Mouse (Mus musculus) CD8-positive naive resting alpha-beta T cell, adult 2 months (primary cell): ENCODE data around the gene Kcnd3.

Experiments used
- DNase-seq, 2 experiments: peaks; one replicate each; pipeline ENCODE4 v3.0.0; 2022; ENCODE audit warnings: low read depth in 2 of 2, low spot score in 2 of 2

Gene Kcnd3

DNA sequence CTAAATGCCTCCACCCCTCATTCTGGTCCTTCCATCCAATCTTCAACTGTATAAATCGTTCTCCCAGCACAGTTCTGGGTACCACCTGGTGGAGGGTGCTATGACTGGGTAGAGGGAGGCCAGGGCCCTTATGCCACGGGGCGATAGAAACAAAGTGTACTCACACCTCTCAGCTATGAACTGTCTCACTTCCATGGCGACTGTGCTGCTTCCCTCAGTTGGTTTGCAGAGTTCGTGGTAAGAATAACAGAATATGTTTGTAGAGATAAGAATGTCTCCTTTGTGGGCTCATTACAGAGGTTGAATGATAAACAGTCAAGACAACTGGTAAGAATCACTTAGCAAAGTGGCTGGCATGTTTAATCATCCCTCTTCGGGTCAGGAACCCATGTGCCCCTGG is 68.3 kb downstream of the Kcnd3 start:
- DNase-seq: no peak

DNA sequence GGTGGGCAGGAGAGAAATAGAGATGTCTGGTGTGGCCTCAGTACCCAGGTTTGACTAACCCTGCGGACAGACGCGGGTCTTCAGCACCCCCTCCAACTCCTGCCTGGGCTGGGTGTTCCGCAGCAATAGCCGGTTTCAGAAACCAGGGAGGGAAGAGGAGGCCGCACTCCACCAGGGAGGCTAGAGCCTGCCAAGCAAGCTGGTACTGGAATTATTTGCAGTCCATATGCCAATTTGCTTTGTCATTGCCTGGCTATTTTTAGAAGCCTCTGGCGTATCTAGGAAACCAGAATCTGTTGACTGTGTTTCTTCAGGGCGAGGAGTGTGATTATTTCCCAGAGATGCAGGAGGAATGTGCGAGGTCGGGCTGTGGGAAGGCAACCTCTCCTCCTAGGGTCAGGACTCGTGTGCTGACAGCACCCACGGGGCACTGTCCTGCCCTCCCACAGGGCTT is 69.1 kb downstream of the Kcnd3 start:
- DNase-seq: no peak

DNA sequence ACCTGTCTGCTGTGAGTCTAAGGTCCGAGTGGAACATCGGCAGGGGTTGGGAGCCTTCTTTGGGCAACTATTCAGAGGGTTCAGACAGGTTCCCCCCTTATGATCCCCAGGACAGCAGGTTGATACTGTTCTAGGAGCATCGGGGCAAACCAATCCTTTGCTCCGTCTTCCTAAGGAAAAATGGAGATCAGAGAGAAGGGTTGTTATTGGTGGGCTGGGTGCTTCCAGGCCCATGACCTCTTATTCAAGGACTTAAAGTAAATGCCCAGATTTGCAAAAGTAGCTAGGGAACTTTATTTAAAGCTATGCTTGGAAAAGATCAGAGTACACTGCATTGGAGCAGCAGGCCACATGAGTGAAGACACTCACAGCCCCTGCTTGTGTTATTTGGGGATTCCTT is 69.5 kb downstream of the Kcnd3 start:
- DNase-seq: no peak

DNA sequence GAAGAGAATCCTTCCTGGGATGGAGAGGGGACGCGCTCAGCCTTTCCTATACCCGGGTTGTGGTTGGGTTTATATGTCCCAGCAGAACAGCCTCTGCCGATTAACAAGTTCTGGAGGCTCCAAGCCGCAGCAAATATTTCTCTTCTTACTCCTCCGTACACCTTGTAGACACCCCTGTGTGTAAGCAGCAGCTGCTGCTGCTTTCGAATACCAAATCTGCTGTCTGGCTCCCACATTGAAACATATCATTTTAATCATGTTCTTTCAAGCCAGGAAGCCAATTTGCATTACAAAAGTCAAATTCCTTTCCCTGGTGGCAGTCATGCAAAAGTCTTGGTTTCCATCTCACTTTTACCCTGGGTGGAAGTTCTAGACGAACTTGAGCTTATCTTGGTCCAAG is 76.7 kb downstream of the Kcnd3 start:
- no peak for DNase-seq

DNA sequence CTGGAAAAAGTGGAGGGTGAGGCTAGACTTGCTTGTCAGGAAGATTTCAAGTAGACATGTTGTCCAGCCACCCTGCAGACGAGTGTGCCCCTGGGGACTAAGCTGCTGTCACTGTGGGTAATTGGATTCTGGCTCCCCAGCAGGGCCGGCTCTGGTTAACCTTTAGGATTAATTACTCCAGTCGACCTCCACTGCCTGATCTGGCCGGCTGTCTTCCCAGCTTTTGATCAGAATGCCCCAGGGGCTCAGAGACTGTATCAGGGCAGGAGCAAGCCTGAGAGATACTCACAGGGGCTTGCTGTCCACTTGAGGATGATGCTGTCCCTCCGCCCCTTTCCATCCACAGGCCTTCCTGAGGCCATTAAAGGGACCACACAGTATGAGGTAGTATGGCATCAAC is 77.6 kb downstream of the Kcnd3 start:
- no peak for DNase-seq

DNA sequence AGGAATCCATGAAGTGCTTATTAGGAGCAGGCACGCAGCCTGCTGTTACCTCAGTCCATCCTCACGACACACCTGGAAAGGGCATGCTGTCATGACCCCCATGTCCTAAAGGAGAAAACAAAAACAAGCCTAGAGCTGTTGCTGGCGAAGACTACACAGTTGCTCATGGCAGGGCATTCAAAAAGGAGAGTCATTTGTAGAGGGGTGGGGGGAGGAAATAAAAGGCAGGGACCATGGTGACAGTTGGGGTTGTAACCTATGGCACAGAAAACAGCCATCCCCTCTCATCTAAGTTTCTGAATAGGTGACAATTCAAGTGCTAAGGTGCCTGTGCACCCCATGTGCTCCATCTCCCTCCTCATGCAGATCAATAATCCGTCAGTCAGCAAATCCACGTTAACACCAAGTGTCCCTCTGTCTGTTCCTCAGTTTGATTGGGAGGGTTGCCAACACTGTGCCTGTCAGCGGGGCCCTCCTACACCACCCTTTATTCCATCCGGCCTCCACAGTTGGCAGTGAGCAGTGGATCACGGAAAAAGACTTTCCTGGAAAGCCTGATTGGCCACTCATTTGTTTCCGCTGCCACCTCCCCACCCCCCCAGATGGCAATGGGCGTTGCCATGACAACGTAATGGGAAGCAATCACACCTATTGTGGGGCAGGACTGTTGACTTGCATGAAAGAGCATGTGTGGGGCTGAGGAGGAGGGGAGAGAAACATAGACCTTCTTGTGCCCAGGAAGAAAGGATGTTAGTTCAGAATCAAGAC is 78.4 kb downstream of the Kcnd3 start:
- DNase-seq: no peak

DNA sequence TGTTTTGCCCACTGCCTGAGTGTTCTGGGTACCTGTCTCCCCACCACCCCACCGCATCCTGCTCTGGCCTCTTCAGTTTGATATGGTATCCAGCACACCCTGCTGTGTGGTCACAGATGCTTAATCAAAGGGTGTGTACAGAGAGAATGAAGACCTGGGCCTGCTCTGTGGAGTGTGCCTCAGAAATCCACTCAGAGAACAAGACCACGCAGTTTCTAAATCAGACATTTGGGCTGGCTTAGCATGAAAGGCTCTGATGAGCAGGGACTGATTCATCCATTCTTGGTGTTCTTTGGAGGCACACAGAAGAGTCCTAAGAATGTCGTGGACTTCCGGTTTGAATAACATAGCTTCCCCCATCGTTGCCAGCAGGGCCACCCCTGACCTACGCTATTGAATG is 86.3 kb downstream of the Kcnd3 start:
- no peak for DNase-seq

DNA sequence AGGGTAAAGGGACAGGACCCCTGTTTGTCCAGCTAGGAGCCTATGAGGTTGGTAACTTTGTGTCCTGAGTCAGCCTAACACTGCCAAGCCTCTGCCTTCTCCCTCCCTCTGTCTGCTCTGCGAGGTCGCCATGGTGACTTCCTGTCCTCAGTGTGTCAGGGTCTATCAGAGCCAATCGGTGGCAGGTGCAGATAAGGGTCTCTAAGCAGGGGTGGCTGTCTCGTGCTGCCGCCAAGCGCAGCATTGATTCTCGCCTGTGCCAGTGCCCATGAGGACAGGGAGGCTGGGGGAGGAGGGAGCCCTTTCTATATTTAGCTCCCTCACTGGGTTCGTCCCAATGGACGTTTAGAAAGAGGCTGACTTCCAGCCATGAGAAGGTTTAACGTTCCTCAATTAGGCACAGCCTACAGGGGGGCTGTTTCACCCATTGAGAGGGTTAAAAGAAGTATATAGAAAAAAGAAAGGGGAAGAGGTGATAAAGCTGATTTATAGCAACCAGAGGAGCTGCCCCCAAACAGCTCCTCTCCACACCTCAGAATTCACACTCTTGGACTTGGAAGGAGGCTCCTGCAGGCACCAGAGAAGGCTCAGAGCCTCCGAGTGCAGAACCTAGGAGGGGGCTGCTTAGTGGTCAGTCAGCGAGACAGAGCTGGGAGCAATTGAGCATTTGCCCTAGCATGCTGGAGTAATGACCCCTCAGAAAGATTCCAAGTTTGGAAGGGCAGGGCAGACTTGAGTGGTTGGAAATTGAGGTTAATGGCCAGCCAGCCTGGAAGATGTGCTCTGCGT is 86.9 kb downstream of the Kcnd3 start:
- DNase-seq: no peak

DNA sequence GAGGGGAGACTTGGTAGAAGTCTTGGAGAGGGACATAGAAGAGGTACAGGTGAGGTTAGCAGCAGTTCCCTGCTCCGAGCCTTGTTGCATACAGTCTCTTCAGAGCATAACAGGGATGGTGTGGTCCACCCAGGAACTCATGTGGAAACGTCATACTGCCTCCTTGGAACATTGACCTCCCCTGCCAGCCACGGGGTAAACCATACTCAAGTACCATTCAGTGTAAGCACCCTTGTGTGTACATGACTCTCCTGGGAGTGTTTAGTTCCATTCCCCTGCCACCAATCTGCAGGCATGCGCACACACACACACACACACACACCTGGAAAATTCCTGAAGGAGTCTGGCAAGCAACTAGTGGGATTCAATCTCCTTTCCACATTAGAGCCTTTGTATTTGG is 90.6 kb downstream of the Kcnd3 start:
- DNase-seq: no peak

DNA sequence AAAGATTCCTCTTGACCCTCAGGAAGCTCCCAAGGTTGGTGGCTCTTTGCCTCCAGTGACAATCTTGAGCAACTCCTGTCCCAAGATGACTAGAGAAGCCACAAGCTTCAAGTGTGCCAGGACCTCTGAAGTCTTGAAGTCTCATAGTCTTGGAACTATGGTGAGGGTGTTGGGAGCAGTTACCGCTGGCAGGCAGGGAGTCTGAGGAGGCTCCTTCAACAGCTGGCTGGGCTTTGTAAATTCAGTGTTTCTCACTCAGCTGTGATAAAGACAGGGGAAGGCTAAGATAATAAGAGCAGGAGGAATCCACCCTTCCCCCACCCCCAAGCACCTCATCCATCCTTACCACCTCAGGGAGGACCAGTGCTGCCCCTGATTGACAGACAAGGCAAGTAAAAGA is 92.0 kb downstream of the Kcnd3 start:
- no peak for DNase-seq

DNA sequence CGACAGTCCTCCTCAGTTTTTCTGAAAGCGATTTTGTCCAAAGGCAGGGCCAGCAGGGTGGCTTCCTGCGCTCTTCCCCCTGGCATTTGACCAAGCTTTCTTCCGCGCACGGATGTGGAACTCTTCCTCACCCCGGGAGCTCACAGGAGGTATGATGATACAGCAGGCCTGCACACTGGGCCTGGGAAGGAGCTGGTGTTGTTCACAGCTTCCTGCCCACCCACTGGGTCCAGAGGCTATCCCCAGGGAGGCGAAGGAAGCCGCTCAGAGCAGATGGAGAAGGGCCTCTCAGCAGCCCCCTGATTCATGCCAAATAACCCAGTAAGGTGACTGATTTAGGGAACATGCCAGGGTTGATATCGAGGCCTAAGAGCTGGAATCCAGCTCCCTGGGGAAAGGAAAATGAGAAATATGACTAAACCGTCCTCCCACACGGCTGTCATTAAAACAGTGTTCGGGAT is 94.5 kb downstream of the Kcnd3 start:
- DNase-seq: no peak

DNA sequence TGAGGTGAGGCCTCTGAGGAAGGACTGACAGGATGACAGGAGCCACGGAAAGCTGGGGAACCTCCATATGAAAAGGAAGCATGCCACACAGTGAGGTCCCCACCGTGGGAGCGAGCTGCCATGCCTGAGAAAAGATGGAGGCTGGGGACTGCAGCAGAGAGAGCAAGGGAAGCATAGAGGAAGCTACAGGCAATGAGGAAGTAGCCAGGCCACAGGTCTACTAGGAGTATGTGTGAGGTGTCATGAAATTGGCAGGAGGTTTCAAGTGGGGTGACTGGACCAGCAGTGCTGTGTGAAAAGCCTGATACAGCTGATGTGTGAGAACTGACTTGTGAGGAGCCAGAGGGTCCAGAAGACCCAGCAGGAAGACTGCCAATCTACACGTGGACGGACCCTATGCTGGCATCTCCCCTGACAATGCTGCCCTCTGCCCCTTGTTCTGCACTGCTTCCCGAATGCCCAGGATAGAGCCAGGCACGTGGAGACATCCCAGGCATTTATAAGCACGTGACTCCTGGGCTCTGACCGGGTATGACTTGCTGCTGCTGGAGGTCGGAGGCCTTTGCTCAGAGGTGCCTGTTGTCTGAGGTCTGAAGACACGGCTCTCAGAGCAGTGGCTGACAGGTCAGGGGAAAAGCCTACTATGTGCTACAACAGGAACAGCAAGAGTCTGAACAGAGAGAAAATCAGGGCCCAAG is 96.1 kb downstream of the Kcnd3 start:
- DNase-seq: no peak

DNA sequence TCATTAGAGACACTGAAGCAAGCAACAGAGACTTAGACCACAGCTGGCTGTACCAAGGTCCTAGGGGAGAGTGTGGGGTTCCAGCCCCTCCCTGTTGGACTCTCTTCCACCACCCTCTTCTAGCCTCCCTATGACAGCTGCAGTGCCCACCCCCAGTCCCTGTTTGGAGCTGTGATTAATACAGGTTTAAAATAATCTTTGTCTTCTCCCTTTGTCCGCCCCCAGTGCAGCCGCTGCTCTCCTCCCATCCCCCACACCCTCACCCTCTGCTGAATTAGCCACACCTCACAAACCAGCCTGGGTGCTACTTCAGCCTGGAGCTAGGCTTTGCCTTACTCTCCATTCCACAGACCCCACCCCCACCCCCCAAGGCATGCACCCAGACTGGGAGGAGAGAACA is 107.3 kb downstream of the Kcnd3 start:
- no peak for DNase-seq

DNA sequence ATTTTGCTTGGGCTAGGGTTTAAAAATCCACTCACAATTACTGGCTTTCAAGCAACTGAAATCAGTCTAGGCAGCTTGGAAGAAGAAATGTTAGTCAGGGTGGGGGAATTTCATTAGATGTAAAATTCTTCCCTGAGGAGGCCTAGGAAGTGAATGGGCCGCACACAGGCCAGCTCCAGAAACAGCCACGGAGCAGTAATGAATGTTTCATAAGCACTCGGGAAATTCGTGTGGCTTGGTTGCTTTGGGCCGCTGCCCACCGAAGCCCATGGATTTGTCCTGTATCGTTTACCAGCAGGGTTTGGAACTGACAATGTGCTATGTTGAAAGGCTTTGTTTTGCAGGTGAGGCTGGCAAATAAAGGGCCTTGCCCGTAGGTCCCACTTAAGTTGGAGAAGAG is 114.8 kb downstream of the Kcnd3 start:
- no peak for DNase-seq

DNA sequence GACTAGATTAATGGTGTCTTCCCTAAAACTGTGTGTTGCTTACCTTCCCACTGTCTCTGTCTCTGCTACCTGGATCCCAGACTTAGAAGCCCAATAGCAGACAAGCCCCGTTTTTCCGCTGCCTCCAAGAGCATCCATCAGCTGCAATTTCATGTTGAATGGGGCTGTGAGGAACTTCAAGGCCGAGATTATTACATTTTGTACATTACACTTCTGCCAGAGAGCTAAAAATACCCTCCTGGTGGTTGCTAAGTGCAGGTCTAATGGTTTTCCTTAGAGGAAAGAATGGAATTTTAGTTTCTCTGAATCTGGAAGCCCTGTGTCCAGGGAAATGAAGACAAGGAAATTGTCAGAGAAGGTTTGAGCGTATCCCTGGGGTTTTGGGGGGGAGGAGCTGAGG is 115.3 kb downstream of the Kcnd3 start:
- no peak for DNase-seq

DNA sequence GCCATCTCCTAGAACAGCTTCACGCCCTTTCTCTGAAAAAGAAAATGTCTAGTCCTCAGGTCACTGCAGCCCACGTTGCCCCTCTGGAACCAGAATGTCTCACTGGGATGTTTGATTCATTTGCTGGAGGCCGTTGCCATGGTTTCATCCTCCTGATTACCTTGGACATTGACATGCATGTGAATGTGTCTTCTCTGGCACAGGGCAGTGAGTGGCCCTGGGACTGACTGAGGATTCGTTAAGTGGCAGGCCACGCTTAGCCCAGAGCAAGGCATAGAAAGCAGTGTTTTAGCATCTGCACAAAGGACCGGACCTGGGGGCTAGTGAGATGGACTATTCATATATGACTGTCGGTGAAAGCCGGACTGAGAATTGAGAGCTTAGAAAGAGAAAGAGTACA is 116.3 kb downstream of the Kcnd3 start:
- DNase-seq: no peak

DNA sequence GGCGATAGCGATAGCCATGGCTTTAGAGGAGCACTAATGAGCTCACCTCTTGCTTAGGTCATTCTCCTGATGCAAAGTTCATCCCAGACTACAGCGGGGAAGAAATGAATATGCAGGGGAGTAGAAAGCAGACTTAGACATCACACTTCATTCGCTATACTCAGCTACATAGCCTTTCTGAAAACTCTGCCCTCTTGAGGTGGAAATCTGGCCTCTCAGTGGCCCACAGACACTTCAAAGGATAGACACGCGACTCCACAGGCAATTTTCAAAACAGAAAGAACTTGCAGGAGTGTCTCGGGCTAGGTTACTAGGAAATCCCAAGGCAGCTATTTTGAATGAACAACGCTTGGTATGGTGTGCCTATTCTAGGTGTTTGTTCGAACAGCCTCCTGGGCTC is 116.7 kb downstream of the Kcnd3 start:
- DNase-seq: no peak

DNA sequence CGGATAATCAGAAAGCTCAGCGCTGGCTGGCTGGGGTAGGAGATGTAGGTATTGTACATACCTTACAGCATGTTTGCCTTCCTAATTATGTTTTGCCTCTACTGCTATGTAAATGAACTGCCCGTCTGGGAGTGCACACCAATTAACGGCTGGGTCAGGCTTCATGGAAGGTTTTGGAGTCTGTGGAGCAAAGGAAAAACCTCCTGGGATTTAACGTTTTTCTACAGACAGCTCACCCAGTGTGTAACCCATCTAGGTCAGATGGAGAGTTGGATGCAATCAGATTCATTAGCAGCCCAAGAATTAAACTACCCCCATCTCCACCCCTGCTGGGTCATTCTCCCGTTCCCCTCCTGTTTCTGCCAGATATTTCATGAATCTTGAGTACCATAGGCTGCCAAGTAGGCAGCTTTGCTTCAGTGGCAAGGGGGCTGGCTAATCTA is 117.2 kb downstream of the Kcnd3 start:
- DNase-seq: no peak

DNA sequence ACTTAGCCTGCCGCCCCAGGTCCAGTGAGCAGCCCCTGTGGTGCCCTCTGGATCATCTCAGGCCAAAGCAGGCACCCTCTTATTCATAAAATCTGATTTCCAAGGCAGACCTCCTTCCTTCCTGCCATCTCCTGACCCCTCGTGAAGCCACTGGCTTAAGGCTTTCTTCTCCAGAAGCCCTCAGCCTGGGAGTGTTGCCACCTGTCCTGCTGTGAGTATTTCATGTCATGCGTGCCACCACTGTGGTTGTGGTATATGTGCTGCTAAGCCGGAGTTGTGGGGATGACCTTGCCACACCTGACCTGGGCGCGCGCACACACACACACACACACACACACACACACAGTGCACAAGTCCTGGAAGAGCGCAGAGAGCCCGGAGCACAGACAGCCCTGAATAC is 117.8 kb downstream of the Kcnd3 start:
- DNase-seq: no peak

DNA sequence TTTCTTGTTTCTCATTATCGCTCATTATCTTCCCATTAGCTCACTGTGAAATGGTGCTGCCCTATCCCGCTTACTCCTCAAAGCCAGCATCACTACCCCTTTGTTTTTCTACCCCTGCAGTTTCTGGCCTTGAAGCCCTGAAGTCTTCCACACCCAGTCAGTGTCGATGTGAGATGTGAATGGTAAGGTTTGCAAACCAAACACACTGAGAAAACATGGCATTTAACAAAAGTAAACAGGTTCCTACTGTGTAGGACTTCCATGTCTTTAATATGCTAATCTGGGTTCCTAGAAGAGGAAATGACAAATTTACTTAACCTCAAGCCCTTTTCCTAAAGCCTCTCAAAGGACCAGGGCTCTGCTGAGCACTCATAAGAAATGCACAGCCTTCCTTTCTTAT is 118.7 kb downstream of the Kcnd3 start:
- no peak for DNase-seq

DNA sequence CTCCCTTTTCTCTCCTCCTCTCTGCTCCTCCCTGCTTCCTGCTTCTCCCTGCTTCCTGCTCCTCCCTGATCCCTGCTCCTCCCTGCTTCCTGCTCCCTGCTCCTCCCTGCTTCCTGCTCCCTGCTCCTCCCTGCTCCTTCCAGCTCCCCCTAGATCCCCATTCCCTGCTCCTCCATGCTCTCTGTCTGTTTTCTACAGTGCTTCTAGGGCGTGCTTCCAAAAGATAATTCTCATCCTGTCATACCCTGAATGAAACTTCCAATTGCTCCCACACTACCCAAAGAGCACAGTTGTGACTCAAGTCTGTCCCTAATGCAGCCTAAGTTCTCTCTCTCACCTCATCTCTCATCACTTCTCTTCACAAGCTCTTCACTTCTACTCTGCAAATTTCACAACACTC is 119.8 kb downstream of the Kcnd3 start:
- DNase-seq: no peak

DNA sequence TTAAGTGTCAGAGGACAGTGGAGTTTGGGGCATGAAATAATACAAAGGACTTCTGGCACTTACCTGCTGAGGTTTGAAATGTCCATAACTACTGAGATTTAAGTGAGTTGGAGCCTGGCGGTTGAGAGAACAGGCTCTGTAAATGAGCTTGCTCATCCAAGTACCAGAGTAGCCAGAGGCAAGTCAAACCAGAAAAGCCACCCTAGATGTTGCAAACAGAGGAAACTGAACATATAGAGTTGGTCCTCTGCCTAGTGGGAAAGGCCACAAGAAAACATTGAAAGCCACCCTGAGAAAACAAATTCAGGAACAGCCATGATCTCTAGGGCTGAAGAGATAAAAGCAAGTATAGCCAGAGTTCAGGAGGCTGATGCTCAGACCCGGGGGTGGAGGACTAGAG is 121.0 kb downstream of the Kcnd3 start:
- no peak for DNase-seq
